Mouse (Mus musculus): ENCODE measurements at regions not wholly inside any gene's neighbourhood (a gene's known extent, or its start where the extent isn't known, plus 50 kb on each side); places are given as distances from the start of the nearest gene placed in this dataset.

GRCm38 (mm10) chr10:44730721-44731120 is 202.4 kb upstream of the Prdm1 start:
- no peak for DNase-seq (ENCODE audit: low spot score in 2 of 2)

- no peak for DNase-seq (ENCODE audit: low spot score in 2 of 2)
These were observed 200.7 kb upstream of the Prdm1 start for GRCm38 (mm10) chr10:44728963-44729362.

DNA sequence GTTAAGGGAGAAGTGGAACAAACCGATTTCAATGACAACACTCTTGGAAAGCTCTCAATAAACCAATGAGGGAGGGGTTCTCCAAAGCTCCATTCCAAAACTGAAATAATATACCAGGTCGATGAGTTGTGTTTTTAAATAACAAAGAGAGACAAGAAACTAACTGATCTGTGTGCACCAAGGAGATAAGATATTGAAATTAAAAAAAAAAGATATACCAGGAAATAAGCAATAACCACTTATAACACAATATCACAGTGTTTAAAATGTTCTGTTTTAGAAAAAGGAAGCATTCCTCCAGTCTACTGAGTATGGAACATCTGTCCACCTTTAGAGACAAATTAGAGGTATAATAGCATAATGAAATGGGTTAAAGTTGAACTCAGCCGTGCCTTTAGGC is 196.3 kb upstream of the Prdm1 start:
- no peak for DNase-seq (ENCODE audit: low spot score in 2 of 2)

DNA sequence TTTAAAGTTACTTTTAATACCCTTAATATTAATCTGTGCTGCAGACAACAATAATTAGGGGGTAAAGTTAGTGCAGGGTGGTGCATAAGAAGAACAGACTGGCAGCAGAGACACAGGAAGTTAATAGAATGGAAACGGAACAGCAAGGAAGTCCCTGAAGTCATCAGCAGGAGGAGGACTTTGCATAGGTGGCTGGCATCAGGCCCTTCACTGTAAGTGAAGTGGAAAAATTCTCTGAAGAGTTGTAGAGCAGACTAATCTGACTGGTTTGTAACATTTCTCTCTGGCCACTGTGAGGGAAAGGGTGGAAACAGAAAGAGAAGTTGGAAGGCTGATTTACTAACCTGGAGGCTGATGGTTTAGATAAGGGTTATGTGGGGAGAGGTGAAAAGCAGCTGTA is 195.5 kb upstream of the Prdm1 start:
- DNase-seq (ENCODE audit: low spot score in 2 of 2) = no peak

DNA sequence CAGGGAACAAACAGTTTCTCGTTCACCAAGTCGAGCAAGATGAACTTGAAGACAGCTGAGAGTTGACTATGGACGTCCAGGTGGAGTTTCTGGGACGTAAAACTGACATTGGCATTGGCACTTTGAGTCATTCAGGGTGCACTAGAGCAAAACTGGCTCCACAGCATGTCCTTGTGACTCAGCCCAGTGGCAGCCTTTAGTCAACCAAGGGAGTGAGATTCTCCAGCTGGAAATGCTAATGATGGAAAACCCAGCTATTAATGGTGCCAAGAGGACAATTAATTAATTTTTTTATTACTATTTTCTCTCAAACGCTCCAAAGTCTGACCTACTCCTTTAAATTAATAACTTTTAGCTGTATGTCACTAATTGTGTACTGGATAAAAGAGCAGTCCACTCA is 195.0 kb upstream of the Prdm1 start:
- DNase-seq (ENCODE audit: low spot score in 2 of 2) = no peak

DNA sequence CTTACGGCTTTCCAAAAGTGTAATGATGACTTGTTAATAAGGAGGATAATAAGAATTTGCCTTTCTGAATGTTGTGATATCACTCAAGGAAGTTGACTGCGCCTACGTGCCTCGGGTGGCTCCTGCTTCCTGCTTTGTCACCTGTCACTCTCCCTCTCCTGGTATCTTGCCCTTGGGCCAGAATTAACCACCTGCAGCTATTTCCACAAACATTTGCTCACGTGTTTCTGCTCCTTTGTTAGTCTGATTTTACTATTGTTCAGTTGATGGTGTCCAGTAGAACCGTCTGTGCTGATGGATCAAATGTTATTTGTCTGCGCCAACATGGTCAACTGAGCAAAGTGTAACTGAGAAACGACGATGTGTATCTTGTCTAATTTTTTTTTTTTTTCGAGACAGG is 193.4 kb upstream of the Prdm1 start:
- no peak for DNase-seq (ENCODE audit: low spot score in 2 of 2)

DNA sequence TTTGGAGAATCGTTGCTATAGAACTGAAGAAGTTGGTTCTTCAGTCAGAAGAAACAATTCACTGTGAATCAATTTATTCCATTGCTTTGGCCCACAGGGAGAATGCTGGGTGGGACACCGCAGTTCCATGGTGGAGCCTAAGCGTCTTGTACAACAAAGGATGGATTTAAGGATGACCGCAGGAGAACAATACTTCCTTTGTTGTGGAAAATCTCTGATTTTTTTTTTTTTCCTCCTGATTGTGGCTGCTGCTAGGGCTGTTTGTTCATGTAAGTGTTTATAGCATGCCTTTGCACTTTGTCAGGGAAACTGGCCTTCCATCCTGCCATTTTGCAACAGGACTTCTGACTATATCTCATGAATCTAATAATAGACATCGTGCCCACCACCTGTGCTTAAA is 188.3 kb upstream of the Prdm1 start:
- DNase-seq (ENCODE audit: low spot score in 2 of 2) = no peak

GRCm38 (mm10) chr10:44715902-44716301 is 187.6 kb upstream of the Prdm1 start:
- DNase-seq (ENCODE audit: low spot score in 2 of 2) = no peak

DNA sequence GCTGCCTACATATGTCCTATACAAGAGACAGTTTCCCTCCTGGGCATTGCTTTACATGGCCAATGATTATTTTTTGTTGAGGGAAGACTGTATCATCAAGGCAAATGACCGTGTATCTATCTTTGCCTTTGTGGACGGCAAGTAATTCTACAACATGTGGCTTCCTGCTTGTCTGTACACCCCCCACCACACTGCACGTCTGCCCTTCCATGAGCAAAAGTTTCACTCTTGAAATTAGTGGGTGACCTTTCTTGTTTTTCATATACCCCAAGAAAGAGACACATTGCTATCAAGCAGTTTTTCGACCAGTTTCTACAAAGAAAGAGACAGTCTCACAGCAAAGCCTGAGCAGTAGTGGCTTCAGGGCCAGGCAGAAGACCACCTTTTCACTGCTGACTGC is 180.5 kb upstream of the Prdm1 start:
- DNase-seq (ENCODE audit: low spot score in 2 of 2) = no peak

DNA sequence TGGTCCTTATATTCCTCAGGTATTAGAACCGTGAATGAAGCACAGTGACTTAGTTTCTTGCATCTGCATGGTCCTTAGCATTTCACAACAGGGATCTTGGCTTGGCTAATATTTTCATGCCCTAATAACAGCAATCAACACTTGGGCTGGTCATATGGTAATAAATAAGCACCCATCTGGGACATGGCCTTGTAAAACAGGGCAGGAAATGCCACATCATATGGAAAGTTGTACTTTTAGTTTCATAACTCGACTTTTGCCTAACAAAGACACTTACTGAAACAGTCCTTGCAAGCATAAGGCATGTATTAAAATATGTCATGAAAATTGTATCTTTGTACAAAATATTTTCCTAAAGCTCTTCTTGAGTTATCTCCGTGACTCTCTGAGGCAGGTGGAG is 175.8 kb upstream of the Prdm1 start:
- no peak for DNase-seq (ENCODE audit: low spot score in 2 of 2)

DNA sequence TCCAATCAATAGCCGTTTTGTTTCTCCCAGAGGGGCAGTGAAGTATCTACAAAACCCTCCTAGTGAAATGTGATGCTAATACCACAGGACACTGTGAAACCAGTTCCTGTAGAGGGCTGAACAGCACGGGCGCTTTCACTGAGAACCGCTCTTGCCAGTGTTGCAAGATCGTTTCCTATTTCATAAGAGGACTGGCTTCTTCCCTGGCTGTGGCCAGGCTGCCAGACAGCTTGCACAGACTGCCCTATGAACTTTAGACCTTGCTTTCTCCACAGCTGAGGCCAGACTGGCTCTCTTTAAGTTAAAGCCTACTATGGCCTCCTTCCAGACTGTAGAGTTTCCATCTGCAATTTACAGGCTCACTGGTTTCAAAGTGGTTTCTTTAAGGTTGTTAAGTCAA is 173.8 kb upstream of the Prdm1 start:
- peak in 1 of 2 experiments; percentile 19 for DNase-seq (ENCODE audit: low spot score in 2 of 2)

DNA sequence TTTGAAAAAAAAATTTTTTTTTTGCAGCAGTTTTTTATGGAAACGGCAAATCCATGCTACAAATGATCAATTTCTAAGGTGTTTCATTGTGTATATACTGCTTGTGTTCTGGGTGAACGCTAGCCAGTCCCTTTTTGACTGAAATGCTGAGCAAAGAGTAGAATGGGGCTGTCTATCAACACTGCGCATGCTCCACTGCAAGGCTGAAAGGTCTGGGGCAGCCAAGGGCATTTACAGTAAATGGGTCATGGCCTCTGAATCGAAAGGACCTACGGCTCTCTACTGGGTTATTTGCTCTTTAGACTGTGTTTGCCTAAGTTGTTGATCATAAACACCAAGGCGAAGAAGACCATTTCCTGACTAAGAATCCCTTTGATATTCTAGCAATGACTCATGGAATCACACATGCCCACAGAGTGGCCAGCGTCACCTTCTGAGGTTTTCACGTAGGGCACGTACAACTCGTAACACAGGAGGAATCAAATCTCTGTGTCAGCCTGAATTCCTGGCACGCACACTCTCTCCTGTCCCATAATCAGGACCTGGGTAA is 171.8 kb upstream of the Prdm1 start:
- DNase-seq (ENCODE audit: low spot score in 2 of 2) = no peak

- no peak for DNase-seq (ENCODE audit: low spot score in 2 of 2)
These were observed 169.7 kb upstream of the Prdm1 start for GRCm38 (mm10) chr10:44697966-44698365.

DNA sequence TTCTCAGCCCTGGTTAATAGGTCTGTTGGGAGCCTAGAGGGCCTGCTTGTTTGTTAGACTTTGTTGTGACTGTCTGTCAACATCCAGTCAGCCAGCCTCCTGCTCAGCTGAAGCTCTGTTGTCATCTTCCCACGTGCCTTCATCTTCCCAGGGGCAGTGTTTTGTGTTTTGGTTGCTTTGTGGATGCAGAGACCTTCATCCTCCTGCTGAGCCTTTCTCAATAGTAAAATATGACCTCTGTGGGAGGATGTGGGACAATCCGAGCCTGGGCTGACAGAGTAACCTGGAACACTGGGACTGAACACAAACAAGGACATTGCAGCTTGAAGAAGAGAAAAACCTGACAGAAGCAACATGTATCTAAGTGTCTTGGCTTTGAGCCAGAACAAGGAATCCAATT is 168.7 kb upstream of the Prdm1 start:
- DNase-seq (ENCODE audit: low spot score in 2 of 2) = no peak

GRCm38 (mm10) chr10:44691590-44692327 is 163.5 kb upstream of the Prdm1 start:
- DNase-seq (ENCODE audit: low spot score in 2 of 2) = no peak

- DNase-seq (ENCODE audit: low spot score in 2 of 2) = no peak
These were observed 160.3 kb upstream of the Prdm1 start for GRCm38 (mm10) chr10:44688555-44688954.

DNA sequence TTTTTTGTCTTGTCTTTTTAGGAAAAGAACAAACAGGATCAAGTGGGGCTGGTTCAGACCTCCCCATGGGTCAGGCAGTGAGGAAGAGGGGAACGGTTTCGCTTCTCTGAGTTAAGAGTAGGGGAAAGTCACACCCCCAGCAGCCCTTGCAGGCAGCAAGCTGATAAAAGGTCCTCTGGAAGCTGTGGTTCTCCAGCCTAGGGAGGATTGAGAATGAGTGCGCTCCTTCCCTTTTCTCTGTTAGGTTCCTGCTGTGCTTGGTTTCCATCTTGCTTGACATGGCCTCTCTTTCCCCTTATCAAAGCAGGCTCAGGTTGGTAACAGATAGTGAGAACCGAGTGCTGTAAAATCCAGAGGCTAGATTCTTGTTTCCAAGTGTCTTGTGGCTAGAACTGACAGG is 157.8 kb upstream of the Prdm1 start:
- no peak for DNase-seq (ENCODE audit: low spot score in 2 of 2)

DNA sequence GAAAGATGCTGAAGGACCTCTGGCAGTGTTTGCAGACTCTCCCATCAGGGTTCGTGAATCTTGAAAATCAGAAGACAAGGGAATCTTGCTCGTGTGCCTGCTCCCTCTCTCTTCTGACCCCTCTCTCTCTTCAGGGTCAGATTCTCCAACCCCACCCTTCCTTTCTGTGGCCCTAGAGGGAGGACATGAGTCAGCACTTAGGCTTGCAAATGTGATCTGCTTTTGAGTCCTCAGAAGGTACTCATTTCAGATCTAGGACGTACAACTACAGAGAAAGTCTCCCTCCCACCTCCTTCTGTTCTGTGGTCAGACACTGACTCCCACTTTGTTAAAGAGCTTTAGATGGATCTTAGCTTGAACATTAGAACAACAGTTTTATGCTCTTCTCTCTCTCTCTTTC is 156.9 kb upstream of the Prdm1 start:
- DNase-seq (ENCODE audit: low spot score in 2 of 2) = no peak

DNA sequence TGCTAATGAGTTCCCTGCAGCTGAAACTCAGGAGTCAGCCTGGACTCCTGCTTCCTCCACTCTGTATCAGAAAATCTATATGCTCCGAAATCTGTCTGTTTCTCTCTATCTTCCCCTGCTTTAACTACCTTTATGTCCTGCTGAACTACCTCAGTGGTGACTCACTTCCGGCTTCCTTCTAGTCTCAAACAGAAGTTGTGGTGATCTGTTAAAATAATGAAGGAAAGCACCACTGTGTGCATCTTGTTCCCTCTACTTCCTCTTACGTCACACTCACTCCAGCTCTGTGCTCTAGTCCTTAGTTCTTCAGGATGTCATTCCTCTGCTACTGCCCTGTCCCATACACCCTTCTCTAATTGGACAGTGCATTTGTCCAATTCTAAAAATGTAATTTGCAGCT is 148.2 kb upstream of the Prdm1 start:
- no peak for DNase-seq (ENCODE audit: low spot score in 2 of 2)

GRCm38 (mm10) chr10:44665509-44666144 is 137.3 kb upstream of the Prdm1 start:
- no peak for DNase-seq (ENCODE audit: low spot score in 2 of 2)

DNA sequence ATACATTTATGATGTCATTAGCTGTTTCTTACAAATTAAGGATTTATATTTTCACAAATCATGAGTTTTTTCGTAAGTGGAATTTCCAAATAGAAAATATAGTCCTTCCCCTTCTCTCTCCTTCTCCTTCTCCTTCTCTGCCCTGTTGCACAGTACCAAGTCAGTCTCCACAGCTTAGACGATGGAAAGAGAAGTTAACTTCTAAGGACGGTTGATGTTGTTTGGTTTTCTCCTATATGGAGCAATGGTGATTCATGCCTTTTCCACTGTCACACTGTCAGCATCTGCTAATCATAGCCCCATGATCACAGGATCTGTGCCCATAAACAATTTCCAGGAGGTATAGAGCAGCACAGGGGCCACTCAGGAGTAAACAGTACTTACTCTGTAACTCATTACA is 131.2 kb upstream of the Prdm1 start:
- DNase-seq (ENCODE audit: low spot score in 2 of 2) = no peak

DNA sequence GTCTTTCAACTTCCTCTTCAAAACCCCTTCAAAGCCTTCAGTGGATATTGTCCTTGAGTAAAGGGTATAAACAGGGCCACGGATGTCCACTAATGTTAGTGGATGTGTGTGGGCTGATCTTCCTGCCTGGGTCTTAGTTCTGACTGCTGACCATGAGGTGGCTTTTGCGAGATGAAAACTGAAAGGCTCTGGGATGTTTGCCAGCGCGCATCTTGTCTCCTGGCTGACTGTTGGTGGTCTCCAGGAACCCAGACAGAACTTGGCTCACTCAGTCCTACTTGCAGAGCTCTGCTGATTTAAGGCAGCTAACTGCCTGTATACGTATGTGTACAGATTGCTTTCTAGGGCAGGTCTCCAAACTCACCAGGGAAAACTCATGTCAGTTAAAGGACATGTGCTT is 125.5 kb upstream of the Prdm1 start:
- DNase-seq (ENCODE audit: low spot score in 2 of 2) = no peak

GRCm38 (mm10) chr10:44647021-44647420 is 118.7 kb upstream of the Prdm1 start:
- no peak for DNase-seq (ENCODE audit: low spot score in 2 of 2)
